Mouse (Mus musculus) thymus, adult 2 months (tissue): Measurements from ENCODE around the gene Bach1.

Experiments
- CTCF ChIP-seq: fragments of 200-500 bp; IDR thresholded peaks from 2 replicates; pipeline ENCODE4 v1.5.1; 2012; ENCODE audit warnings: mild to moderate bottlenecking, control low read depth, low read length, moderate library complexity, borderline replicate concordance; ENCODE audit not compliant: control insufficient read depth, poor library complexity, insufficient read depth; ENCODE audit errors: extremely low read depth
- POLR2A ChIP-seq: fragments of 200-500 bp; IDR thresholded peaks from 2 replicates; pipeline ENCODE4 v1.6.1; 2012; ENCODE audit warnings: mild to moderate bottlenecking, low read length, control low read depth, moderate library complexity; ENCODE audit not compliant: control insufficient read depth, poor library complexity, insufficient read depth; ENCODE audit errors: extremely low read depth

GRCm38 (mm10) chr16:87708570-87708969 lies 9.8 kb downstream of the Bach1 start:
- TF ChIP-seq POLR2A = no peak
- TF ChIP-seq CTCF = no peak
